Mouse (Mus musculus): Measurements from ENCODE around the gene D330045A20Rik. TPM values are rescaled to one million over a fixed set of nuclear protein-coding genes. Genes with fewer than 3 reads are reported as not detected.
"Not testable (repeated sequence)": the region's sequence is repeated elsewhere in the genome, so short reads cannot be mapped to it uniquely, and the experiment has no call there.

D330045A20Rik gene
- polyA plus RNA-seq, 1 experiment, result not detected

- Histone ChIP-seq H3K9me3 (ENCODE audit: control insufficient read depth, low read length) (no peaks in the 10 kb centered on the region), H3K4me3 (replicated peaks) (no peak overlapping the region), H3K27me3 (ENCODE audit: control insufficient read depth) (no peaks in the 10 kb centered on the region), H3K36me3 (ENCODE audit: control insufficient read depth) (no peaks in the 10 kb centered on the region), H3K4me1 (ENCODE audit: control insufficient read depth) (peaks cover 2% of the 10 kb centered on the region)
- TF ChIP-seq TAL1 (IDR thresholded peaks at IDR 0.05; ENCODE audit: low read length), result no peak
- TF ChIP-seq GATA1 (IDR thresholded peaks at IDR 0.05; ENCODE audit: low read length), result no peak
Observed at GRCm38 (mm10) chrX:139562255-139562924, 82.2 kb downstream of the D330045A20Rik start.

- Histone ChIP-seq H3K27me3 (ENCODE audit: control insufficient read depth) (no peaks in the 10 kb centered on the region), H3K9me3 (ENCODE audit: control insufficient read depth, low read length) (no peaks in the 10 kb centered on the region), H3K36me3 (ENCODE audit: control insufficient read depth) (no peaks in the 10 kb centered on the region), H3K4me3 (replicated peaks) (peak within 1 kb of the TSS; percentile 27), H3K4me1 (ENCODE audit: control insufficient read depth) (peaks cover 2% of the 10 kb centered on the region)
- TF ChIP-seq GATA1 (IDR thresholded peaks at IDR 0.05; ENCODE audit: low read length) (no peak), TAL1 (IDR thresholded peaks at IDR 0.05; ENCODE audit: low read length) (no peak)
Observed at GRCm38 (mm10) chrX:139562925-139563461, 82.8 kb downstream of the D330045A20Rik start, which contains the start of gene Rnf128. TSS of gene Rnf128 (plus strand) at chrX:139563316.

GRCm38 (mm10) chrX:139570054-139570453, 89.9 kb downstream of the D330045A20Rik start:
- H3K4me3 ChIP-seq (replicated peaks), result no peak overlapping the region
- H3K4me1 ChIP-seq (ENCODE audit: control insufficient read depth), result no peaks in the 10 kb centered on the region; the same call in 1 of the 2 replicates

DNA sequence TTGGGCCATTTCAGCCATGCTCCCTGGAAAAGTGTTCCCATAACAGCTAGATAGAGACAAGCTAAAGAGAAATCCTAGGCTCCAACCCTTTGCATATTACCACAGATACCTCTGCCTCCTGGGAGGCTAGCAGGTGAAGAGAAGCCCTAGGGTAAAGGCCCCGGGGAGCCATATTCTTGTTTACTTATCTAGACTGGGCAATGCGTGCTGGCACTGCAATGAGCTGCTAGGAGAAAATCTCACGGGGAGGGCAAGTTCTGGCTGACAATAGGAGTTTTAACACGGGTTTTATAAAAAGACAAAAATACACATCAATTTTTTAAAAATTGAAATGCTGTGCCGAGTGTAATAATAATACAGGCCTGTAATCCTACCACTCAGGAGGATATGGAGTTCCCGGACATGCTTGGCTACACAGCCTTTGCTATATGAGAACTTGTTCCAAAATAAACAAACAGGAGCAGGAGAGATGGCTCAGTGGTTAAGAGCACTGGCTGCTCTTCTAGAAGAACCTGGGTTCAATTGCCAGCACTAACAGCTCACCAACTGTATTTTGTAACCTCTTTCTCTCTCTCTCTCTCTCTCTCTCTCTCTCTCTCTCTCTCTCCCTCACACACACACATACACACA, 98.6 kb downstream of the D330045A20Rik start:
- Histone ChIP-seq H3K27me3 (ENCODE audit: control insufficient read depth) (no peaks in the 10 kb centered on the region), H3K9me3 (ENCODE audit: control insufficient read depth, low read length) (no peaks in the 10 kb centered on the region), H3K4me3 (replicated peaks) (no peak overlapping the region), H3K4me1 (ENCODE audit: control insufficient read depth) (no peaks in the 10 kb centered on the region), H3K36me3 (ENCODE audit: control insufficient read depth) (no peaks in the 10 kb centered on the region)
- no peak for TF ChIP-seq GATA1 (IDR thresholded peaks at IDR 0.05; ENCODE audit: low read length)
- TF ChIP-seq TAL1 (IDR thresholded peaks at IDR 0.05; ENCODE audit: low read length), result no peak

More at GRCm38 (mm10) chrX:139570054-139570453, 89.9 kb downstream of the D330045A20Rik start:
- H3K27me3 ChIP-seq (ENCODE audit: control insufficient read depth), result no peaks in the 10 kb centered on the region
- no peaks in the 10 kb centered on the region for H3K9me3 ChIP-seq (ENCODE audit: control insufficient read depth, low read length)
- no peaks in the 10 kb centered on the region for H3K36me3 ChIP-seq (ENCODE audit: control insufficient read depth)
- TF ChIP-seq TAL1 (IDR thresholded peaks at IDR 0.05; ENCODE audit: low read length), result no peak
- TF ChIP-seq GATA1 (IDR thresholded peaks at IDR 0.05; ENCODE audit: low read length), result no peak

DNA sequence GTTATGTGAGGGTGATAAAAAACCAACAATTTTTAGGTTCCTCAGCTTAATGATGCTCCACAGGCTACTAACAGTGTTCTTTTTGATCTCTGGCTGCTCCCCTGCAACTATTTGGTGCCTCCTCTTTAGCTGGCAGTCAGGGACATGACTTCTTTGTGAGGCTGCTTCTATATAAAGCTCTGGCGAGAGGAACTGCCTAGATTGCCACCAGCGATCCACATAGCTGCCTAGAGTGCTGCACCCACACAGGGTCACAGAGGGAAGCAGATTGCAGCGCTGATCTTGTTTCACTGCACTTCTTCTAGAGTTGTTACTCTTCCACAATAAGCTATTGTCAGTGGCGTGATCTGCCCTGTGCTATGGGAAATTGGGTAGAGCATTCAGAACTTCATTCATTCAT, 103.4 kb downstream of the D330045A20Rik start:
- no peaks in the 10 kb centered on the region for H3K9me3 ChIP-seq (ENCODE audit: control insufficient read depth, low read length)
- H3K36me3 ChIP-seq (ENCODE audit: control insufficient read depth), result no peaks in the 10 kb centered on the region
- H3K4me1 ChIP-seq (ENCODE audit: control insufficient read depth), result no peaks in the 10 kb centered on the region; the same call in 1 of the 2 replicates
- TF ChIP-seq TAL1 (IDR thresholded peaks at IDR 0.05; ENCODE audit: low read length), result no peak
- no peak for TF ChIP-seq GATA1 (IDR thresholded peaks at IDR 0.05; ENCODE audit: low read length)
- H3K27me3 ChIP-seq (ENCODE audit: control insufficient read depth), result no peaks in the 10 kb centered on the region
- no peak overlapping the region for H3K4me3 ChIP-seq (replicated peaks)

GRCm38 (mm10) chrX:139586676-139587075, 106.5 kb downstream of the D330045A20Rik start:
- not testable (repeated sequence) for H3K4me1 ChIP-seq (ENCODE audit: control insufficient read depth); H3K36me3 ChIP-seq (ENCODE audit: control insufficient read depth); H3K4me3 ChIP-seq (replicated peaks); H3K27me3 ChIP-seq (ENCODE audit: control insufficient read depth); H3K9me3 ChIP-seq (ENCODE audit: control insufficient read depth, low read length)

DNA sequence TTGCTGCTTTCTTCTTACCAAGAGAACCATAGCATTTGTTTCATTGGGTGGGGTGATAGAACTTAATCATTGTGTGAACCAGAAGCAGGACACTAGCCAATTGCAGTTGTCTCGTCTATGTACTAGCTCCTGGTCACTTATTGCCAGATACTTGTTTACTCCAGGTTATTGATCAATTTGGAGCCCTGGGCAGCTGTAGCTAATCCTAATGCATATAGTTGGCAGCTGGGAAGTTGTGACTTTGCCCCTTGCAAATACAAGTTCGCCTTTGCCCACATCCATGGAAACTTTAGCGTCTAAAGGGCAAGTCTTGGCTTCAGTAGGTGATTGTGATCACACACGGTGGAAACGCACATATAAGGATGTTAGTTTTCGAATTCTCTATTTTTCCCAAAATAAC, 116.2 kb downstream of the D330045A20Rik start:
- Histone ChIP-seq H3K4me1 (ENCODE audit: control insufficient read depth) (no peaks in the 10 kb centered on the region; the same call in 1 of the 2 replicates), H3K4me3 (replicated peaks) (no peak overlapping the region), H3K27me3 (ENCODE audit: control insufficient read depth) (no peaks in the 10 kb centered on the region), H3K9me3 (ENCODE audit: control insufficient read depth, low read length) (no peaks in the 10 kb centered on the region), H3K36me3 (ENCODE audit: control insufficient read depth) (no peaks in the 10 kb centered on the region)
- TF ChIP-seq GATA1 (IDR thresholded peaks at IDR 0.05; ENCODE audit: low read length), result no peak
- no peak for TF ChIP-seq TAL1 (IDR thresholded peaks at IDR 0.05; ENCODE audit: low read length)

Other genes starting within 250 kb of the D330045A20Rik start
- gene Trap1a, start 146.7 kb upstream of the D330045A20Rik start, polyA plus RNA-seq (2012), result not detected in 2 replicates
- 0.03 and 0.06 TPM in 2 replicates for gene Rnf128, start 82.9 kb downstream of the D330045A20Rik start, polyA plus RNA-seq (2012)
- not detected in 2 replicates for gene Tbc1d8b, start 204.6 kb downstream of the D330045A20Rik start, polyA plus RNA-seq (2012)
- gene Gm15013, start 234.1 kb downstream of the D330045A20Rik start, polyA plus RNA-seq (2012), result not detected in 2 replicates

All from erythroblast, embryonic 14.5 days (primary cell).